Mouse (Mus musculus) megakaryocyte, adult 5-6 weeks (primary cell): ENCODE data around the gene Zfp697. TPM values are rescaled to one million over a fixed set of nuclear protein-coding genes. Genes with fewer than 3 reads are reported as not detected.

Source experiments
- total RNA-seq, 2 experiments: library from RNA; stranded (forward) in 1 of 2; stranded (reverse) in 1 of 2; fragments of 153-499, 151-499 nt in 1 of 2; fragments of 221-1000, 200-1000 nt in 1 of 2; gene quantifications; 2 replicates each; pipeline versions ENCODE4 v1.2.3 to v1.2.4; 2015 to 2017

The Zfp697 gene
- total RNA-seq, 2 experiments from 2014 or later = 0.47 TPM; not detected in 1

Other genes starting within 250 kb of the Zfp697 start
- 0.18 TPM in 1 of 2 replicates, not detected in the other for gene Adam30, start 221.8 kb upstream of the Zfp697 start, total RNA-seq (2015)
- gene Adam30, start 221.8 kb upstream of the Zfp697 start, total RNA-seq (2017) = 0.04 TPM in 1 of 2 replicates, not detected in the other
- gene Reg4, start 160.3 kb upstream of the Zfp697 start, total RNA-seq (2015) = not detected in 2 replicates
- gene Reg4, start 160.3 kb upstream of the Zfp697 start, total RNA-seq (2017) = not detected in 2 replicates
- 0.46 TPM in 1 of 2 replicates, not detected in the other for gene Hmgcs2, start 102.0 kb upstream of the Zfp697 start, total RNA-seq (2015)
- gene Hmgcs2, start 102.0 kb upstream of the Zfp697 start, total RNA-seq (2017) = 0.11 and 0.24 TPM in 2 replicates
- gene Phgdh, start 42.5 kb upstream of the Zfp697 start, total RNA-seq (2015) = 11.0 and 13.9 TPM in 2 replicates
- gene Phgdh, start 42.5 kb upstream of the Zfp697 start, total RNA-seq (2017) = 59.7 and 75.3 TPM in 2 replicates
- gene Gm4450, start 74.7 kb downstream of the Zfp697 start, total RNA-seq (2015) = not detected in 2 replicates
- not detected in 2 replicates for gene Gm4450, start 74.7 kb downstream of the Zfp697 start, total RNA-seq (2017)
- gene Hsd3b4, start 128.1 kb downstream of the Zfp697 start, total RNA-seq (2015) = not detected in 2 replicates
- not detected in 2 replicates for gene Hsd3b4, start 128.1 kb downstream of the Zfp697 start, total RNA-seq (2017)
- not detected in 2 replicates for gene Gm10681, start 206.3 kb downstream of the Zfp697 start, total RNA-seq (2015)
- gene Gm10681, start 206.3 kb downstream of the Zfp697 start, total RNA-seq (2017) = not detected in 2 replicates
- gene Hsd3b5, start 247.8 kb downstream of the Zfp697 start, total RNA-seq (2015) = not detected in 2 replicates
- not detected in 2 replicates for gene Hsd3b5, start 247.8 kb downstream of the Zfp697 start, total RNA-seq (2017)